Mouse (Mus musculus): ENCODE results near the gene Il1r2. TPM values are rescaled to one million over a fixed set of nuclear protein-coding genes. Genes with fewer than 3 reads are reported as not detected.

Il1r2 gene
- polyA plus RNA-seq, 1 experiment from 2014 or later: 0.69 TPM

DNA sequence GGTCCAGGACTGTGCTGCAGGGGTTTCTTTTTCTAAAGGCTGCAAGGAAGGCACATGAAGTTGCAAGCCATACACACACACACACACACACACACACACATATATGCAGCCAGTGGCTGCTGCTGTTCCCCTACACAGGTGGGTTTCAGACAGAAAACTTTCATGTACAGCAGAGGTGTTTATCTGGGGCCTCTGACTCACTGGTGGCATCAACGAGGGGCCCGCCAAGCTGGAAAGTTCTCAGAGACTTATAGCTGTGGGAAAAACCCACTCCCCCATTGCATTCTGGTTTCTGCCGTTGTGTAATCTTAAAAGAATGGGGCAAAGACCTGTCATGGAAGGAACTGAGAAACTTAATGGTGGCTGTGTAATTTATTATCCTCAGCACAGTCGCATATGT is 40.6 kb upstream of the Il1r2 start:
- WGBS: 60% methylated on average over 4 of the region's 4 CpGs
- ATAC-seq (ENCODE audit: low read depth): no peak
- H3K4me1 ChIP-seq (replicated peaks; ENCODE audit: control insufficient read depth, insufficient read depth, low read length): no peaks in the 10 kb centered on the region
- no peak overlapping the region for H3K9ac ChIP-seq (ENCODE audit: low read length)
- no peak overlapping the region for H3K27ac ChIP-seq (ENCODE audit: low read length)
- no peak overlapping the region for H3K4me3 ChIP-seq (ENCODE audit: low read length)
- H3K27me3 ChIP-seq (ENCODE audit: control insufficient read depth, insufficient read depth, low read depth, low read length): no peaks in the 10 kb centered on the region
- 0 out of 2 replicates have a peak, but pooled peaks cover 1% of the 10 kb centered on the region for H3K36me3 ChIP-seq (ENCODE audit: control insufficient read depth, insufficient read depth, low read length)
- no peak overlapping the region for H3K4me2 ChIP-seq (ENCODE audit: low read depth, low read length)
- no peaks in the 10 kb centered on the region for H3K9me3 ChIP-seq (ENCODE audit: control insufficient read depth, low read length)

DNA sequence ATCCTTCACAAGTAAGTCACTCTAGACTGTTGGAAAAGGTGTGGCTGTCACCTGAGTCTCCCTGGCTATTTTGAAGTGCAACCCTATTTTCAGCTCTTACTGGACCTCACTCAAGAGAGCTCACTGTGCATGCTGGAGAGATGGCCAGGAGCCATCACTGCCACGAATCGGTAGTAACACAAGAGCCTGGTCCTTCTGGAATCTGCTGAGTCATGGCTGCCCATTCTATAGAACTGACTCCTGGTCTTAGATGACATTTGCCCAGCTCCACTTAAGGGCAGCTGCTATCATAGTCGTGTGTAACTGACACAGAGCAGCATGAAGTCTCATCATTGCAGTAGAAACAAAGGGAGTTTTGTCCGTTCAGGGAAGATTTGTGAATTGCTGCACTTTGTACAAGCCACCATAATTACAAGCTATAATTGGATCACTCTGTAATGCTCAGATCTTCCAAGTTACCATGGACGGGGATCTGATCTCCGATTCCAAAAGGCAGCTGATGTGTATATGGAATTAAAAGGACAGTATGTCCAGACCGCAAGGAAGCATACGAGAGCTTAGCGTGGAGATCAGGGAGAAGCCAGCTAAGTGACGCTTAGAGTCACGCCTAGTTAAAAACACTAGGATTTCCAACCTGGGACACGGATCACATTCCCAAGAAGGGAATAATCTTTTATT is 40.0 kb upstream of the Il1r2 start:
- Histone ChIP-seq H3K9ac (ENCODE audit: low read length) (no peak overlapping the region), H3K9me3 (ENCODE audit: control insufficient read depth, low read length) (no peaks in the 10 kb centered on the region), H3K27me3 (ENCODE audit: control insufficient read depth, insufficient read depth, low read depth, low read length) (no peaks in the 10 kb centered on the region), H3K27ac (ENCODE audit: low read length) (no peak overlapping the region), H3K4me1 (replicated peaks; ENCODE audit: control insufficient read depth, insufficient read depth, low read length) (no peaks in the 10 kb centered on the region), H3K36me3 (ENCODE audit: control insufficient read depth, insufficient read depth, low read length) (no peaks in the 10 kb centered on the region), H3K4me2 (ENCODE audit: low read depth, low read length) (no peak overlapping the region), H3K4me3 (ENCODE audit: low read length) (no peak overlapping the region)
- WGBS: 71% methylated on average over 12 of the region's 12 CpGs
- ATAC-seq (ENCODE audit: low read depth): no peak

DNA sequence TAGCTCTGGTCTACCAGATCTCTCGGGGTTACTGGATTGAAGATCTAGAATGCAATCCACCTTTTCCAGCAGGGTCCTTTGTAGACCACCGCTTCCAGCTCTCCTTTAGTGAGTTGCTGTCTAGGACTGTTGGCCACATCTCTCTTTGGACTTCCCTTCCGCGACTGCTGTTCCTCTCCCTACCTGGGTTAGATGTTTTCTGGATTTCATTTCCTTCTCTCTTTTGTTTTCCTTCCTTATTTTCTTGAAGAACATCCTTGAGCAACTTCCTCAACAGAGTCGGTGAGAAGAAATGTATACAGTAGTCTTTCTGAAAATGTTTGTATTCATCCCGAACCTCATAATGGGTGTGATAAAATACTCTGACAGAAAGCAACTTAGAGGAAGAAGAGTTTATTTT is 36.0 kb upstream of the Il1r2 start:
- WGBS: 78% methylated on average over 6 of the region's 6 CpGs
- H3K9ac ChIP-seq (ENCODE audit: low read length): no peak overlapping the region
- no peaks in the 10 kb centered on the region for H3K27me3 ChIP-seq (ENCODE audit: control insufficient read depth, insufficient read depth, low read depth, low read length)
- H3K27ac ChIP-seq (ENCODE audit: low read length): no peak overlapping the region
- ATAC-seq (ENCODE audit: low read depth): no peak
- no peaks in the 10 kb centered on the region for H3K36me3 ChIP-seq (ENCODE audit: control insufficient read depth, insufficient read depth, low read length)
- no peaks in the 10 kb centered on the region for H3K4me1 ChIP-seq (replicated peaks; ENCODE audit: control insufficient read depth, insufficient read depth, low read length)
- no peak overlapping the region for H3K4me3 ChIP-seq (ENCODE audit: low read length)
- H3K4me2 ChIP-seq (ENCODE audit: low read depth, low read length): no peak overlapping the region
- no peaks in the 10 kb centered on the region for H3K9me3 ChIP-seq (ENCODE audit: control insufficient read depth, low read length)

DNA sequence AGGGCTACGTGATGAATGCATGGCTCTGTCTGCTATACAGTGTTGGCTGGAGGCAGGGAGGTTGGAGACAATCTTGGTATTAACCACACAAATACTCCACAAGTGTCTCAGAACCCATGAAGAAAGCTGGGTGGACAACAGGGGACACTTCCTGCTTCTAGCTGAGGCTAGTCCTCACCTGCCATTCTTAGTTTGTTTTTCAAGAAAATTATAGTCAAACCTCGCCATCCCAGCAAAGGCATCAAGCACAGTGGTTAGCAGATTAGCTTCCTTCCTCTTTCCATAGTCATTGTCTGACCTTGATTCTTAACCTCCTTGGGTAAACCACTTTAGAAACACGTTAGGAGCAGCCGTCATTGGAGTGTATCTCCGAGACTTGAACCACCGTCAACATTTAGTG is 28.2 kb upstream of the Il1r2 start:
- Histone ChIP-seq H3K27ac (ENCODE audit: low read length) (no peak overlapping the region), H3K4me2 (ENCODE audit: low read depth, low read length) (no peak overlapping the region), H3K27me3 (ENCODE audit: control insufficient read depth, insufficient read depth, low read depth, low read length) (no peaks in the 10 kb centered on the region), H3K4me1 (replicated peaks; ENCODE audit: control insufficient read depth, insufficient read depth, low read length) (no peaks in the 10 kb centered on the region), H3K4me3 (ENCODE audit: low read length) (no peak overlapping the region), H3K36me3 (ENCODE audit: control insufficient read depth, insufficient read depth, low read length) (no peaks in the 10 kb centered on the region), H3K9me3 (ENCODE audit: control insufficient read depth, low read length) (no peaks in the 10 kb centered on the region), H3K9ac (ENCODE audit: low read length) (no peak overlapping the region)
- no peak for ATAC-seq (ENCODE audit: low read depth)
- 54% methylated on average over 6 of the region's 6 CpGs for WGBS

DNA sequence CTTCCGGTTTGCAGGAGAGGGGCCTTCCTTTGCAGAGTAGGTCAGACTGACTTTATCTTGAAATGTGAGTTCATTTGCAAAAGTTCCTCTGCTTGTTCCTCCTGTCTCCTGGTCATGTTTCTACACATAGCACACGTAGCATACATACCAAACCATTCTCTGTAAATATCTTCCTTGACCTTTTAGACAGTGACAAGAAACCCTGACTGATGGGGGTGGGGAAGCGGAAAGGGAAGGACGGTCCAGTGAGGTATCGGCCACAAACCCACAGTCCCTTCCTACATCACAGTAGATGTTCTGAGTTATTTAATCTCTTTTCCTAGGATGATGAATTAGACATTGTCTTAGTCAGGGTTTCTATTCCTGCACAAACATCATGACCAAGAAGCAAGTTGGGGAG is 27.3 kb upstream of the Il1r2 start:
- 61% methylated on average over 5 of the region's 5 CpGs for WGBS
- no peaks in the 10 kb centered on the region for H3K36me3 ChIP-seq (ENCODE audit: control insufficient read depth, insufficient read depth, low read length)
- no peaks in the 10 kb centered on the region for H3K4me1 ChIP-seq (replicated peaks; ENCODE audit: control insufficient read depth, insufficient read depth, low read length)
- no peak overlapping the region for H3K4me2 ChIP-seq (ENCODE audit: low read depth, low read length)
- H3K4me3 ChIP-seq (ENCODE audit: low read length): no peak overlapping the region
- H3K9me3 ChIP-seq (ENCODE audit: control insufficient read depth, low read length): no peaks in the 10 kb centered on the region
- no peak overlapping the region for H3K27ac ChIP-seq (ENCODE audit: low read length)
- no peak overlapping the region for H3K9ac ChIP-seq (ENCODE audit: low read length)
- no peak for ATAC-seq (ENCODE audit: low read depth)
- H3K27me3 ChIP-seq (ENCODE audit: control insufficient read depth, insufficient read depth, low read depth, low read length): no peaks in the 10 kb centered on the region

DNA sequence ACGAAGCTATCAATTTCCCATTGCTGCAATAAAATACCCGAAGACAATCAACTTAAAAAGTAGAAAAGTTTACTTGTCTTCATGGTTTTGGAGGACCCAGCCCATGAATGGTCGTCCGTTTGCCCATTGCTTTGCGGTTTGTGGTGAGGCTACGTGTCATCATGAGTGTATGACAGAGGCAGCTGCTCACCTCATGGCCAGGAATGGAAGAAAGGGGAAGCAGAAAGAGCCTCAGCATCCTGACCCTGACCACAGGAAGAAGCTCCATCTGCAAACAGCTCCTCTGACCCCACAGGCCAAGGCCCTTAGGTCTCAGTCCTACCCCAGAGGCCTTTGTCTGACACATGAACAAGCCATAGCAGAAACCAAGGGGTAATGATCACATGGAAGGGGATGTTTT is 22.7 kb upstream of the Il1r2 start:
- H3K9me3 ChIP-seq (ENCODE audit: control insufficient read depth, low read length): no peaks in the 10 kb centered on the region
- H3K9ac ChIP-seq (ENCODE audit: low read length): no peak overlapping the region
- H3K27ac ChIP-seq (ENCODE audit: low read length): no peak overlapping the region
- H3K4me2 ChIP-seq (ENCODE audit: low read depth, low read length): no peak overlapping the region
- no peaks in the 10 kb centered on the region for H3K4me1 ChIP-seq (replicated peaks; ENCODE audit: control insufficient read depth, insufficient read depth, low read length)
- ATAC-seq (ENCODE audit: low read depth): no peak
- no peaks in the 10 kb centered on the region for H3K36me3 ChIP-seq (ENCODE audit: control insufficient read depth, insufficient read depth, low read length)
- H3K27me3 ChIP-seq (ENCODE audit: control insufficient read depth, insufficient read depth, low read depth, low read length): no peaks in the 10 kb centered on the region
- H3K4me3 ChIP-seq (ENCODE audit: low read length): no peak overlapping the region
- WGBS: 91% methylated on average over 6 of the region's 6 CpGs

DNA sequence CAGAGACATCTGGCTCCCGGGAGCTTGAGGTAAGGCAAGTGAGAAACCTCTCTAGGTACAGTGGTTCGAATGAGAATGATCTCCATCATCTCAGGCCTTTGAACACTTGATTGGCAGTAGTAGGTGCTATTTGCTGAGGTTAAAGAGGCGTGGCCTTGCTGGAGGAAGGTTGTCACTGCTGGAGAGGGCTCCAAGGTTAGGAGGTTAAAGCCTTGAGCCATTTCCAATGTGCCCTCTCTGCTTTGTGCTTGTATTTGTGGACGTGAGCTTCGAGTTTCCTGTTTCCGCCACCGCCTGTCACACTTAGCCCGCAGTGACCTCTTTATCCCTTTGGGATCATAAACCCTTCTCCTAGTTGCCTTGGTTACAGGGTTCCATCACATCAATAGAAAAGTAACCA is 21.7 kb upstream of the Il1r2 start:
- H3K36me3 ChIP-seq (ENCODE audit: control insufficient read depth, insufficient read depth, low read length): no peaks in the 10 kb centered on the region
- ATAC-seq (ENCODE audit: low read depth): no peak
- H3K27me3 ChIP-seq (ENCODE audit: control insufficient read depth, insufficient read depth, low read depth, low read length): no peaks in the 10 kb centered on the region
- H3K27ac ChIP-seq (ENCODE audit: low read length): no peak overlapping the region
- no peaks in the 10 kb centered on the region for H3K4me1 ChIP-seq (replicated peaks; ENCODE audit: control insufficient read depth, insufficient read depth, low read length)
- no peak overlapping the region for H3K9ac ChIP-seq (ENCODE audit: low read length)
- H3K4me2 ChIP-seq (ENCODE audit: low read depth, low read length): no peak overlapping the region
- 55% methylated on average over 8 of the region's 8 CpGs for WGBS
- no peaks in the 10 kb centered on the region for H3K9me3 ChIP-seq (ENCODE audit: control insufficient read depth, low read length)
- H3K4me3 ChIP-seq (ENCODE audit: low read length): no peak overlapping the region

DNA sequence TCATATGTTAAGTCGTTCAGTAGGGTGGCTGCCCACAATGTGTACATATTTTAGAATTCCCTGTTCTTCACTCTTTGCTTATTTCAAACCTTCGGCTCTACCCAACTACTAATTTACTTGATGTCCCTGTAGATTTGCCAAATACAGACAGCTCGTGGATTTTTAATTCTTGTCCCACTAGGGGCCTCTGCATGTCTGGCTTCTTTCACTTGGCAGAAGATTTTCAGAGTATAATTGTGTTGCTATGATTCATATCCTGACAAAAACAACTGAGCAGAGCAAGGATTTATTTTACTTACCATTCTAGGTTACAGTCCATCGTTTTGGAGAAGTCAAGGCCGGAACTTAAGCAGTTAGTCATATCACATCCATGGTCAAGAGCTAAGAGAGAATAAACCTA is 20.8 kb upstream of the Il1r2 start:
- WGBS: 64% methylated on average over 5 of the region's 5 CpGs
- no peak overlapping the region for H3K4me2 ChIP-seq (ENCODE audit: low read depth, low read length)
- no peak overlapping the region for H3K9ac ChIP-seq (ENCODE audit: low read length)
- ATAC-seq (ENCODE audit: low read depth): no peak
- no peaks in the 10 kb centered on the region for H3K27me3 ChIP-seq (ENCODE audit: control insufficient read depth, insufficient read depth, low read depth, low read length)
- H3K27ac ChIP-seq (ENCODE audit: low read length): no peak overlapping the region
- no peaks in the 10 kb centered on the region for H3K9me3 ChIP-seq (ENCODE audit: control insufficient read depth, low read length)
- no peaks in the 10 kb centered on the region for H3K4me1 ChIP-seq (replicated peaks; ENCODE audit: control insufficient read depth, insufficient read depth, low read length)
- no peak overlapping the region for H3K4me3 ChIP-seq (ENCODE audit: low read length)
- no peaks in the 10 kb centered on the region for H3K36me3 ChIP-seq (ENCODE audit: control insufficient read depth, insufficient read depth, low read length)

DNA sequence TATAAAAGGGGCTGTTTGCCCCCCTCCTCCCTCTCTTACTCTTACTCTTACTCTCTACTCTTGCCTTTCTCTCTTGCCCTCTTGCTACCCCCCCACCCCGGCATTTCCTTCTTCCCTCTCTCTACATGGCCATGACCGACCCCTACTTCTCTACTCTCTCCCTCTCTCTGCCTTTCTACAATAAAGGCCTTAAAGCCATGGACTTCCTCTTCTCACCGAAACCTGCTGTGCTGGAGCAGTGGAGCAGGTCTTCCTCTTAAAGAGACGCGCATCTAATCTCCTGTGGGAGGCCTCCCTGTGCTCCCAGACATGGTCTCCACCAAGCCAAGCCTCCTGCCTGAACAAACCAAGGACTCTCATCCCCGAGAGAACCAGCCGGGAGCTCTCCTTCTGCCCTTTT is 18.8 kb upstream of the Il1r2 start:
- no peak for ATAC-seq (ENCODE audit: low read depth)
- no peak overlapping the region for H3K4me3 ChIP-seq (ENCODE audit: low read length)
- 81% methylated on average over 7 of the region's 7 CpGs for WGBS

DNA sequence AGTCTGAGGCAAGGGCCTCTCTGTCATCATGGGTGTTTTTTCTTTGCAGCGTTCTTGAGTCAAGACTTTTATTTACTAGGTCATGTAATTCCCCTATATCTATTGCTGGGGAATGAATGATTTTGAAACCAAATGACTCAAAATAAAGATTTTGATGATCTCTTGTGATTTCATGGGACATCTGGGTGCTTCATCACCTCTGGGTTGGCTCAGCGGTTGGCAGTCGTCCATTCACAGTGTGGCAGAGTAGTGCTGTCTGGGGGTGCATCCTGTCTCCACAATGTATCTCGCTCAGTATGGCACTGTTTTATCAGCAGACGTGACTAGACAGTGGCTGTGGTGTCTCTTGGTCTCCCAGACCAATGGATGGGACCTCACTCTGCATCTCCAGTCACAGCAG is 17.9 kb upstream of the Il1r2 start:
- H3K36me3 ChIP-seq (ENCODE audit: control insufficient read depth, insufficient read depth, low read length): no peaks in the 10 kb centered on the region
- H3K27me3 ChIP-seq (ENCODE audit: control insufficient read depth, insufficient read depth, low read depth, low read length): no peaks in the 10 kb centered on the region
- H3K9me3 ChIP-seq (ENCODE audit: control insufficient read depth, low read length): no peaks in the 10 kb centered on the region
- H3K4me3 ChIP-seq (ENCODE audit: low read length): no peak overlapping the region
- WGBS: 88% methylated on average over 5 of the region's 5 CpGs
- no peak overlapping the region for H3K4me2 ChIP-seq (ENCODE audit: low read depth, low read length)
- no peak overlapping the region for H3K9ac ChIP-seq (ENCODE audit: low read length)
- H3K27ac ChIP-seq (ENCODE audit: low read length): no peak overlapping the region
- H3K4me1 ChIP-seq (replicated peaks; ENCODE audit: control insufficient read depth, insufficient read depth, low read length): no peaks in the 10 kb centered on the region
- no peak for ATAC-seq (ENCODE audit: low read depth)

More for the DNA sequence above, 18.8 kb upstream of the Il1r2 start:
- Histone ChIP-seq H3K4me2 (ENCODE audit: low read depth, low read length) (no peak overlapping the region), H3K27me3 (ENCODE audit: control insufficient read depth, insufficient read depth, low read depth, low read length) (no peaks in the 10 kb centered on the region), H3K27ac (ENCODE audit: low read length) (no peak overlapping the region), H3K9me3 (ENCODE audit: control insufficient read depth, low read length) (no peaks in the 10 kb centered on the region), H3K4me1 (replicated peaks; ENCODE audit: control insufficient read depth, insufficient read depth, low read length) (no peaks in the 10 kb centered on the region), H3K9ac (ENCODE audit: low read length) (no peak overlapping the region), H3K36me3 (ENCODE audit: control insufficient read depth, insufficient read depth, low read length) (no peaks in the 10 kb centered on the region)
